Mouse (Mus musculus) neural tube, embryonic 12.5 days (tissue): ENCODE results near the gene Smim24. TPM values are rescaled to one million over a fixed set of nuclear protein-coding genes. Genes with fewer than 3 reads are reported as not detected.

ENCODE experiments used
- ATAC-seq: fragments of 200-750 bp; cut with Nextera tagmentation; 2 replicates; pipeline ENCODE4 v1.8.0; 2017; ENCODE audit warnings: low read depth, mild to moderate bottlenecking, moderate TSS enrichment, moderate library complexity; ENCODE audit not compliant: low FRiP score
- H3K27ac ChIP-seq: fragments of 300-500 bp; sonication (generic); 2 replicates; pipeline ENCODE4 v1.5.1; 2016
- H3K27me3 ChIP-seq: fragments of 300-500 bp; sonication (generic); replicated peaks from 2 replicates; pipeline ENCODE4 v1.6.1; 2016; ENCODE audit warnings: mild to moderate bottlenecking
- H3K36me3 ChIP-seq: fragments of 300-500 bp; sonication (generic); 2 replicates; pipeline ENCODE4 v1.6.1; 2016; ENCODE audit warnings: mild to moderate bottlenecking
- H3K4me1 ChIP-seq: fragments of 300-500 bp; sonication (generic); 2 replicates; pipeline ENCODE4 v1.6.1; 2016
- H3K4me2 ChIP-seq: fragments of 300-500 bp; sonication (generic); replicated peaks from 2 replicates; pipeline ENCODE4 v1.6.1; 2016; ENCODE audit warnings: mild to moderate bottlenecking
- H3K4me3 ChIP-seq: fragments of 300-500 bp; sonication (generic); 2 replicates; pipeline ENCODE4 v1.5.1; 2016
- H3K9ac ChIP-seq: fragments of 300-500 bp; sonication (generic); 2 replicates; pipeline ENCODE4 v1.6.1; 2016; ENCODE audit warnings: mild to moderate bottlenecking
- H3K9me3 ChIP-seq: fragments of 300-500 bp; sonication (generic); 2 replicates; pipeline ENCODE4 v1.6.1; 2016; ENCODE audit warnings: mild to moderate bottlenecking
- WGBS: fragments of 180-500 bp; shearing (Covaris S2); methylation state at CpG from one replicate; pipeline ENCODE4 v1.1.7; 2016; 5-methylcytosine and 5-hydroxymethylcytosine counted together
- polyA plus RNA-seq: library from polyadenylated mRNA; unstranded; fragments of >200 nt; fragmentation: Nextera tagmentation; extraction: Ambion mirVana; gene quantifications from 2 replicates; pipeline ENCODE4 v1.2.1, GENCODE M21; 2016

Gene Smim24
- polyA plus RNA-seq, 1 experiment from 2014 or later = 2.1 TPM

DNA sequence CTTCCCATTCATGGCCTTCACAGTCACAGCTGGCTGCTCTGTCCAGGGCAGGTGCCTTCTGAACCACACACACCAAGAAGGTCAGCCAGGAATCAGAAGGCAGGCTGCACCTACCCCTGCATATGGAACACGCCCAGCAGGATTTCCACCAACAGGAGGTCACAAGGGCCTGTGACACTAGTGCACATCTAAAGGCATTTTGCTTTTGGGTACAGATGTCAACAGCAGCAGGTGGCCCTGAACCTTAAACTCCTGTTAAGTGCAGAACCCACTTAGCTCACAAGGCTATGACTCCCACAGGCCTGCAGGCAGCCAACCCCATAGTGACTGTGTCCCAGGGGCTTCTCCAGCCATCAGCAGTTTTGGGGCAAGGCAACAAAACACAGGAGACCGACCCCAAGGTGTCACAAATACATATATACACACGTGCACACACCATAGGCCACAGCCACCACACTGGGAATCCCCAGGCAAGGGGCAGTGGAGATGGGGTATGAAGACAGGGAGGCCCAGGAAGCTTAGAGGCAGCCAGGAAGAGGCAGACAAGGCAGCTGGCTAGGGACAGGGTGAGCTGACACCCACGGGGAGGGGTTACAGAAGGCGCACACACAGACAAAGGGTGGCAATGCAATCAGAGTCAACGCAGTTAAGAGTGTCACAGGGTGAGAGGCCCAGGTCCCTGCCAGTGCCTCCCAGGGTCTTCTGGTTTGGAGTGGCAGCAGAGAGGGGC lies 26.2 kb upstream of the Smim24 start:
- WGBS = 77% methylated on average over 6 of the region's 6 CpGs
- peaks cover 41% of the 10 kb centered on the region for H3K4me1 ChIP-seq
- no peak for ATAC-seq
- H3K27ac ChIP-seq = no peak overlapping the region
- H3K9me3 ChIP-seq = no peaks in the 10 kb centered on the region
- H3K9ac ChIP-seq = no peak overlapping the region
- H3K27me3 ChIP-seq = peaks cover 25% of the 10 kb centered on the region
- peaks cover 57% of the 10 kb centered on the region for H3K36me3 ChIP-seq
- H3K4me2 ChIP-seq = no peak overlapping the region
- no peak overlapping the region for H3K4me3 ChIP-seq

DNA sequence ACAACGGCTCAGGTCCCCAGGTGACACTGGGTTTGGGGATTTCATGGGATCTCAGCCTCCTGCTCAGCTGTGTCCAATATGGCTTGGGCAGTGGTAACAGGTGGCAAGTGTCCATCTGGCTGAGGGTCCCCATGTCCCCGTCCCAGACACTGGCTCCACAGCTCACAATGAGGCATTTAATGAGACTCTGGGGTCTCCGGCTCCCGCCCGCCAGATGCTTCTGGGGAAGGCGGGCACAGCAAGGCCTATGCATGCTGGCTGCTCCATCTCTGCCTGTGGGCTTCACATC lies 25.7 kb upstream of the Smim24 start:
- WGBS = 67% methylated on average over 6 of the region's 6 CpGs
- H3K4me1 ChIP-seq = peaks cover 41% of the 10 kb centered on the region
- no peak overlapping the region for H3K4me2 ChIP-seq
- ATAC-seq = no peak
- no peaks in the 10 kb centered on the region for H3K9me3 ChIP-seq
- no peak overlapping the region for H3K4me3 ChIP-seq
- H3K27me3 ChIP-seq = peaks cover 25% of the 10 kb centered on the region
- H3K36me3 ChIP-seq = peaks cover 62% of the 10 kb centered on the region
- no peak overlapping the region for H3K9ac ChIP-seq
- H3K27ac ChIP-seq = no peak overlapping the region

DNA sequence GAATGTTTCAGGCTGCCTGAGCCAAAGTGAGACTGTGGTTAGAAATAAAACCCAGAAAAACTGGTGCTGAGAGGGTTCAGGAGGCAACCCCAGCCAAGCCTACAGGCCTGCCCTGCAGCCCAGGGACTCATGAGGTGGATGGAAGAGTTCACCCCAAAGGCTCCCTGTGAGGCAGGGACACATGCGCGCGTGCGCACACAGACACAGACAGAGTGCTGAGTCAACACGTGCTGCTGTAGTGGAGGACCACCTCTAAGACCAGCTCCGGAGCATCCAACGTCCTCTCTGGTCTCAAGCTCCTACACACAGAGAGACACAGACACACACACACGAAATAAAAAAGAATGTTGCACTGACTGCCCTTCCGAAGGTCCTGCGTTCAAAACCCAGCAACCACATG lies 17.5 kb upstream of the Smim24 start:
- Histone ChIP-seq H3K27me3 (0 out of 2 replicates have a peak, but pooled peaks cover 3% of the 10 kb centered on the region), H3K27ac (no peak overlapping the region), H3K9ac (no peak overlapping the region), H3K4me2 (0 out of 2 replicates have a peak overlapping the region, but pooled peaks have one; percentile 3), H3K9me3 (no peaks in the 10 kb centered on the region), H3K4me3 (no peak overlapping the region), H3K4me1 (peaks cover 20% of the 10 kb centered on the region), H3K36me3 (peaks cover 47% of the 10 kb centered on the region)
- 94% methylated on average over 10 of the region's 10 CpGs for WGBS
- no peak for ATAC-seq

DNA sequence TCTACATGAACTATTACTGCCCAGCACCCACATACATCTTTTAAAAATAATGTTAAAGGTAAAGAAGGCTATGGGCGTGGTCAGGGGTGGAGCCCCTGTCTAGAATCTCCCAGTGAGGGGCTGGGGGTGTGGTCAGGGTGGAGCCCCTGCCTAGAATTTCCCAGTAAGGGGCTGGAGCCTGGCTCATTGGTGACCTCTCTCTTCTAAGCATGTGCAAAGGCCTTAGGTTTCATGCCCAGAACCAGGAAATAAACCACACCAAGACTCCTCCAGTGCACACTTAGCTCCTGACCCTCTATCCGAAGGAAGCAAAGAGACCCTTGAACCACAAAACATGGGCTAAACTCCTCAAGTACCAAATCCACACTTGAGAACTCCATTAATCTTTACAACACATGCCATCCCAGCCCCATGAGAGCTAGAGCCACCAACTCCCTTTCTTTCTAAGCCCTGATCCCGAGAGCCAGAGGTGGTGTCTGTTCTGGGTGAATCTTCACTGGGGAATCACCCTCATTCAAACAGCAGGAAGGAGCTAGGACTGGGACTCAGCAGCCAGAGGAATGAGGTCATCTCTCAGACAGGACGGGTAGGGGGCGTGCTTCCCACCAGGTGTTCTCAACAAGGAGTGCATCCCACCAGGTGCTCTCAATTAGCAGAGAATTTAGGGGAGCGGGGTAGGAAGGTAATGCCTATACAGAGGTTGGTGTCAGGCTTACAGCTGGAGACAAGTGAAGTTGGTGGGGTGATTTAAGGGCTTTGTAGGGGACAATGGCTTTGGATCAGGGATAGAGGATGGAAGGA lies 16.1 kb upstream of the Smim24 start:
- 42% methylated on average over 6 of the region's 6 CpGs for WGBS
- Histone ChIP-seq H3K4me2 (peak overlapping the region; percentile 84), H3K4me3 (peak overlapping the region; percentile 85), H3K9me3 (no peaks in the 10 kb centered on the region), H3K9ac (peak overlapping the region; percentile 92), H3K4me1 (peaks cover 20% of the 10 kb centered on the region), H3K27ac (no peak overlapping the region), H3K36me3 (peaks cover 32% of the 10 kb centered on the region), H3K27me3 (0 out of 2 replicates have a peak, but pooled peaks cover 3% of the 10 kb centered on the region)
- ATAC-seq = no peak

DNA sequence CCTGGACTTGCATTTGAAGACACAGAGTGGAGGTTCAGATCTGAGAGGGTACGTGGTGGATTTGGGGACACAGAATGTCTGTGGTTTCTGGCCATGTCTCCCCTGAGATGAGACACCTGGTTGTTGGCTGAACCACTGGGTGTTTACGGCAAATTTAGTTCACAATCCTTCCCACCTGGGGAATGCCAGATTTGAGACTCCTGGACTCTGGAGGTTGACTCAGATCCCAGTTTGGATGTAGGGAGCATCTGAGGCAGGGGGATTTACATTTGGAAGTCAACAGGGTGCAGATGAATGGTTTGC lies 15.5 kb upstream of the Smim24 start:
- H3K4me3 ChIP-seq = peak overlapping the region; percentile 85
- H3K27ac ChIP-seq = no peak overlapping the region
- no peak for ATAC-seq
- WGBS = 67% methylated on average over 2 of the region's 2 CpGs
- peaks cover 20% of the 10 kb centered on the region for H3K4me1 ChIP-seq
- H3K9ac ChIP-seq = peak overlapping the region; percentile 92
- 0 out of 2 replicates have a peak, but pooled peaks cover 3% of the 10 kb centered on the region for H3K27me3 ChIP-seq
- no peaks in the 10 kb centered on the region for H3K9me3 ChIP-seq
- H3K36me3 ChIP-seq = peaks cover 27% of the 10 kb centered on the region
- H3K4me2 ChIP-seq = peak overlapping the region; percentile 84

DNA sequence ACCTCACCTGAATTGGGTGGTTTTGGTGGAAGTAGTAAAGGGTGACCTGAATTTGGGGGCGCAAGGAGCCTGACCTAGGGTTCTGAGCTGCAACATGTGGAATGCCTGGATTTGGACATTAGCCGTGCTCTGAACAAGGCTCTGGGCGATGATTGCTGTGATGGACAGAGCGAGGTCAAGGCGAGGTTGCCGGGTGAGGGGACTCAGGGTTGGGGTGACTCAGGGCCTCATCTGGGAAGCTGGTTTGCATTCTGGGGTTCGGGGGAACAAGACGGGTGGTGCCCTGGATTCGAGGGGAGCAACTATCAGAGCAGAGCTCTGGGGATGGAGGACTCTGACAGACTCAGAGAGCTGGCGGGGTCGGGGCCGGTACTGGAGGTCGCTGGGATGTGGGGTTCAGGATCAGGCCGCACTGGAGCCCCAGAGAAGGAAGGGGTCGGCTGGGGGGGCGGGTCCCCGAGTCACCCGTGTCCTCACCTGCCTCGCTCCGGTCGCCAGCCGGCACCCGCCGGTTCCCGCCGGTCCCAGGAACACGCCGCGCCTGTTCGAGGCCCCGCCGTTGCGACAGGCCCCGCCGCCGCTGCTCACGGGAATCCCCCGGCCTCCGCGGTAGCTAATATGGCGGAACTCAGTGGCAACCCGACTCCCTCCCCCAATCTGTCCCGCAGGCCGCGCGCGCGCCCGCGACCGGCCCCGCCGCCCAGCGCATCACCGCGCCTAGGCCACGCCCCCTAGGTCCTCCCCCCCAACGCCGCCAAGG lies 14.9 kb upstream of the Smim24 start, which contains the start of gene Fzr1:
TSS of gene Fzr1 (minus strand) at position 724 of the 760 bp plus-strand sequence.
- H3K4me2 ChIP-seq = peak within 1 kb of the TSS; percentile 84
- peak within 1 kb of the TSS; percentile 53 for H3K27ac ChIP-seq
- H3K4me1 ChIP-seq = peaks cover 20% of the 10 kb centered on the region
- H3K9ac ChIP-seq = peak within 1 kb of the TSS; percentile 92
- H3K27me3 ChIP-seq = 0 out of 2 replicates have a peak, but pooled peaks cover 3% of the 10 kb centered on the region
- WGBS = 2% methylated on average over 49 of the region's 59 CpGs
- peak; percentile 69 for ATAC-seq
- H3K36me3 ChIP-seq = peaks cover 21% of the 10 kb centered on the region
- no peaks in the 10 kb centered on the region for H3K9me3 ChIP-seq
- peak within 1 kb of the TSS; percentile 85 for H3K4me3 ChIP-seq

DNA sequence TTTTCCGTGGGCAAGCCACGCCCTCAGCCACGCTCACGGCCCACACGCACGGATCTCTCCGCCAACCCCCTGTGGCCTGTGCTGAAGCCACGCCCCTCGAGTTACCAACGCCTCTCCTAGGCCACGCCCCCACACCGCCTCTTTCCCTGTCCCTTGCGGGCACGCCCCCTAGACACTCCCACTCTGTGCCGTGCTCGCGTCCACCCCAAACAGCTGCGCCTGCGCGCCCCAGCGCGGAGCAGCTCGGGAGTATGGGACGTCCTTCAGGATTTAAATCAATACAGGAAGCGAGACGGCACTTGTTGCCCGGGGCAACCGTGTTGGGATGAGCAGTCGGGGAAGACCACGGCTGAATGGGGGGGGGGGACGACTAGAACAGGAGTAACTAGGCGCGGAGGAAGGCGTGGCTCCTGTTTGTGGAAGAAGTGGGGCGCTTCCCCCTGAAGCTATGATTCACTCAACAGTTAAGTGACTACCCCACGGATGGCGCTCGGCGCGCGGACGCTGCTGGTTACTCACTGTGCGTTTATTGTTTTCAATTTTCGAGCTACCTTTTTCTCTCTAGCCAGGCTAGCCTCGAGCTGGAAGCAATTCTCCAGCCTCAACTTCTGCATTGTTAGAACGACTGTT lies 14.2 kb upstream of the Smim24 start:
- ATAC-seq = peak; percentile 98
- H3K27ac ChIP-seq = peak overlapping the region; percentile 53
- WGBS = under 1% methylated on average over 46 of the region's 46 CpGs
- peak overlapping the region; percentile 84 for H3K4me2 ChIP-seq
- peaks cover 20% of the 10 kb centered on the region for H3K4me1 ChIP-seq
- no peaks in the 10 kb centered on the region for H3K9me3 ChIP-seq
- H3K36me3 ChIP-seq = peaks cover 14% of the 10 kb centered on the region
- H3K27me3 ChIP-seq = no peaks in the 10 kb centered on the region
- peak overlapping the region; percentile 85 for H3K4me3 ChIP-seq
- peak overlapping the region; percentile 49 for H3K9ac ChIP-seq

DNA sequence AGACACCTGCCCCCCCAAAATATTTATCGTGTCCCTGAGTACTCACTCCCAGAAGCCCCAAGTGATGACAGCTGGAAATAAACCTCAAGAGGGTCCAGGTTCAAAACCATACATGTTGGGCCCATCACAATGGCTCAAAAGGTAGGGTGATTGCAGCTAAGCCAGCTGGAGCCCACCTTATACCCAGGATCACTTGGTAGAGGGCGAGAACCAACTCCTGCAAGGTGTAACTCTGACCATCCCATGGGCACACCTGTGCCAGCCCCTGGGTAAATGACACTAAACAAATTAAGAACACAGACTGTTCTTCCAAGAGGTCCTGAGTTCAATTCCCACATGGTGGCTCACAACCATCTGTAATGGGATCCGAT lies 13.7 kb upstream of the Smim24 start:
- Histone ChIP-seq H3K9me3 (no peaks in the 10 kb centered on the region), H3K27me3 (no peaks in the 10 kb centered on the region), H3K36me3 (peaks cover 9% of the 10 kb centered on the region), H3K4me3 (peak overlapping the region; percentile 85), H3K9ac (peak overlapping the region; percentile 49), H3K4me1 (peaks cover 20% of the 10 kb centered on the region), H3K27ac (peak overlapping the region; percentile 53; the same call in 1 of the 2 replicates), H3K4me2 (peak overlapping the region; percentile 84)
- WGBS = 57% methylated on average over 3 of the region's 3 CpGs
- peak; percentile 9; the same call in 1 of the 2 replicates for ATAC-seq

DNA sequence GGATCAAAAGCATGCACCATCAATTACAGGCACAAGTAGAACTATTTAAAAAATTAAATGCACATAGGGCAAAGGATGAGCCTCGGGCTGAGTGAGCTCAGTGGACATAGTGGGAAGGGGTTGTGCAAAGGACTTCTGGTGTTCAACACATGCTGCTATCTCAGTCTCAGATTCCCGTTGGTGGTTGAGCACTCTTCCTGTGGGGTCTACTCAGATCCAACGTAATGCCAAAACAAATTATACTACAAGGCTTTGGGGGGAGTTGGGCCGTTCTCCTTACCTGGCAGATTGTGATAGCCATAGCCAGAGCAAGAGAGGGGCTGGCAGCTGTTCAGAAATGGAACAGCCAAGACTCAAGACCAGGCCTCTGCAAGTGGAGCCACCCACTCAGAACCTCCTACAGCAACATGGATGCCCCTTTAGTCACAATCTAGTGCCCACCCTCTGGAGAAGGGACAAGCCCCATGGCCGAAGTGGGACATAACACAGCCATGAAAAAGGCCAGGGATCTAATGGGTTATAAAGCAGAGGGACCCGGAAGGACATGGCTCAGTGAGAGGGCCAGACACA lies 13.0 kb upstream of the Smim24 start:
- Histone ChIP-seq H3K27me3 (no peaks in the 10 kb centered on the region), H3K4me2 (no peak overlapping the region), H3K9me3 (no peaks in the 10 kb centered on the region), H3K4me3 (no peak overlapping the region), H3K36me3 (peaks cover 5% of the 10 kb centered on the region), H3K9ac (no peak overlapping the region), H3K4me1 (peaks cover 22% of the 10 kb centered on the region), H3K27ac (no peak overlapping the region)
- no peak for ATAC-seq
- WGBS = 94% methylated on average over 6 of the region's 6 CpGs

DNA sequence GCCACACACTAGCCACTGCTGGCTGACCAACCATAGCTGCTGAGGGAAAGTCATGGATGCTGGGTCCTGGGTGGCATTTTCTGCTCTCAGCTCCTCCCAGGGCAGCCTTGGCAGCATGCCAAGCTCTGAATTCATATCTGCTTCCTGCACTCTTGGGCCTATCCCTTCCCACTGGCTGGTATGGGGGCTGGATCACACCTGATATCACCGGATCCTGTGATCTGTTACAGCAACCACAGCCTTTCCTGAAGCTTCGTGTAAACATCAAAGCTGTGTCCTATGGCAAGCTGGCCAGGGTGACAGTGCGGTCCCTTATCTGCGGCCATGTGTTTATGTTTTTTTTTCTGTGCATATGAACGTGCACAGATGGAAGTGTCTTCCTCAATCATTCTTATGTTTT lies 10.8 kb upstream of the Smim24 start:
- Histone ChIP-seq H3K27ac (no peak overlapping the region), H3K9me3 (no peaks in the 10 kb centered on the region), H3K27me3 (no peaks in the 10 kb centered on the region), H3K4me1 (peaks cover 25% of the 10 kb centered on the region), H3K9ac (no peak overlapping the region), H3K4me3 (no peak overlapping the region), H3K4me2 (no peak overlapping the region), H3K36me3 (peaks cover 14% of the 10 kb centered on the region)
- 82% methylated on average over 5 of the region's 5 CpGs for WGBS
- ATAC-seq = no peak

DNA sequence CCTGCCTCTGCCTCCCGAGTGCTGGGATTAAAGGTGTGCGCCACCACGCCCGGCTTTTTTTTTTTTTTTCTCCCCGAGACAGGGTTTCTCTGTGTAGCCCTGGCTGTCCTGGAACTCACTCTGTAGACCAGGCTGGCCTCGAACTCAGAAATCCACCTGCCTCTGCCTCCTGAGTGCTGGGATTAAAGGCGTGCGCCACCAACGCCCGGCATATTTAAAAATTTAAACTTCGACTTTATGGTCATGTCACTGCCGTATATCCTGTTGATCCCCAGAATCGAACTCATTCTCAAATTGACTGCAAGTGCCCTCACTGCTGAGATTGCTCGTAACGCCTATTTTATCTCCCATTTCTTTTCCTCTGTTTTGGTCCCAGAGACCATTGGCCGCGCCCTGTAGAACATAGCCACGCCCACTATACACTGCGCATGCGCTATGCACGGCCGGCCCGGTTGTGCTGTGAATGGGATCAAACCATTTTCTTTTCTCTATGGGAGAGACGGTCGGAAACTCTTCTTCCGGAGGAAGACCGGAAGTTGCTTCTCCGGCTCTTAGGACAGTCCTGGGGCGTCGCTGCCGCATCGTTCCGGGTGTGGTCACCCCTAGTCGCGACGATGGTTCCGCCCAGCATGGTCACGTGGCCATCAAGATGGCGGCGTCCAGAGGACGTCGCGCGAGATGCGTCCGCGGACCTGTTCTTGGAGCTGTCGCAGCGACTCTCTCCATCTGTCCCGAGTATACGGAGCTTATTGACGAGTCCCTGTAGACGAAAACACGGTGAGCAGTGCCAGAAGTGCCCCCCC lies 8.8 kb upstream of the Smim24 start, which contains the start of the genes Dohh and Gm48551:
TSS of gene Dohh (plus strand) at position 627 of the 803 bp plus-strand sequence.
TSS of gene Gm48551 (plus strand) at position 665 of the 803 bp plus-strand sequence.
- H3K4me3 ChIP-seq = peak within 1 kb of the TSS; percentile 74
- peak within 1 kb of the TSS; percentile 51; the same call in 1 of the 2 replicates for H3K27ac ChIP-seq
- WGBS = 10% methylated on average over 54 of the region's 54 CpGs
- H3K4me2 ChIP-seq = peak within 1 kb of the TSS; percentile 95
- H3K9ac ChIP-seq = peak within 1 kb of the TSS; percentile 73
- peak; percentile 94 for ATAC-seq
- peaks cover 30% of the 10 kb centered on the region for H3K36me3 ChIP-seq
- peaks cover 16% of the 10 kb centered on the region for H3K4me1 ChIP-seq
- no peaks in the 10 kb centered on the region for H3K27me3 ChIP-seq
- no peaks in the 10 kb centered on the region for H3K9me3 ChIP-seq
